Mouse (Mus musculus): Measurements from ENCODE around the gene Shtn1.

Gene Shtn1

GRCm38 (mm10) chr19:59051622-59052021, 24.3 kb downstream of the Shtn1 start:
- no peak for DNase-seq

GRCm38 (mm10) chr19:59048852-59049251, 27.0 kb downstream of the Shtn1 start:
- peak; percentile 25 for DNase-seq

GRCm38 (mm10) chr19:59047511-59047910, 28.4 kb downstream of the Shtn1 start:
- DNase-seq = no peak

GRCm38 (mm10) chr19:59041086-59041485, 34.8 kb downstream of the Shtn1 start:
- DNase-seq = no peak

GRCm38 (mm10) chr19:59038793-59039192, 37.1 kb downstream of the Shtn1 start:
- DNase-seq = no peak

GRCm38 (mm10) chr19:59036811-59037210, 39.1 kb downstream of the Shtn1 start:
- DNase-seq = no peak

GRCm38 (mm10) chr19:59033241-59033640, 42.7 kb downstream of the Shtn1 start:
- DNase-seq = no peak

- no peak for DNase-seq
These were observed 45.7 kb downstream of the Shtn1 start for GRCm38 (mm10) chr19:59030221-59030620.

GRCm38 (mm10) chr19:59029011-59029410, 46.9 kb downstream of the Shtn1 start:
- no peak for DNase-seq

GRCm38 (mm10) chr19:59028130-59028529, 47.8 kb downstream of the Shtn1 start:
- peak; percentile 64 for DNase-seq

GRCm38 (mm10) chr19:59023876-59024275, 52.0 kb downstream of the Shtn1 start:
- no peak for DNase-seq

- no peak for DNase-seq
These were observed 54.3 kb downstream of the Shtn1 start for GRCm38 (mm10) chr19:59021644-59022043.

GRCm38 (mm10) chr19:59010802-59011201, 65.1 kb downstream of the Shtn1 start:
- DNase-seq = peak; percentile 28

- DNase-seq = peak; percentile 77
These were observed 69.1 kb downstream of the Shtn1 start for GRCm38 (mm10) chr19:59006577-59007340.

- peak; percentile 45 for DNase-seq
These were observed 73.1 kb downstream of the Shtn1 start for GRCm38 (mm10) chr19:59002827-59003226.

- DNase-seq = no peak
These were observed 94.3 kb downstream of the Shtn1 start for GRCm38 (mm10) chr19:58981571-58981970.

- DNase-seq = no peak
These were observed 95.9 kb downstream of the Shtn1 start for GRCm38 (mm10) chr19:58980056-58980440.

GRCm38 (mm10) chr19:58979436-58980055, 96.4 kb downstream of the Shtn1 start:
- no peak for DNase-seq

- peak; percentile 56 for DNase-seq
These were observed 97.3 kb downstream of the Shtn1 start for GRCm38 (mm10) chr19:58978401-58979171.

GRCm38 (mm10) chr19:58975216-58975863, 100.6 kb downstream of the Shtn1 start:
- peak; percentile 15 for DNase-seq

- DNase-seq = no peak
These were observed 101.8 kb downstream of the Shtn1 start for GRCm38 (mm10) chr19:58974126-58974525.

- no peak for DNase-seq
These were observed 105.1 kb downstream of the Shtn1 start for GRCm38 (mm10) chr19:58970826-58971225.

Measured in layer of hippocampus, adult 9-11 months (tissue).